Mouse (Mus musculus) ES-E14 (cell line): ENCODE data around the gene Nup35. TPM values are rescaled to one million over a fixed set of nuclear protein-coding genes. Genes with fewer than 3 reads are reported as not detected.

Experiments
- DNase-seq: peaks from one replicate; pipeline ENCODE4 v3.0.0-alpha.2; 2013; ENCODE audit warnings: low read depth, low spot score
- H3K27ac ChIP-seq: 2 replicates; pipeline ENCODE4 v1.5.1; 2012; ENCODE audit warnings: low read depth, mild to moderate bottlenecking, low read length, moderate library complexity, mixed read lengths; ENCODE audit not compliant: poor library complexity, insufficient read depth, severe bottlenecking
- H3K36me3 ChIP-seq: 2 replicates; pipeline ENCODE4 v1.6.1; 2012; ENCODE audit warnings: mild to moderate bottlenecking, low read length, moderate library complexity, mixed read lengths; ENCODE audit not compliant: control insufficient read depth, poor library complexity, insufficient read depth, severe bottlenecking
- H3K4me1 ChIP-seq, 2 experiments: fragments of 150-350 bp in 1 of 2; sonication (generic) in 1 of 2; 2 replicates each; pipeline ENCODE4 v1.6.1; 2012; ENCODE audit warnings: low read length in 2 of 2, mild to moderate bottlenecking in 1 of 2, mixed read lengths in 1 of 2; ENCODE audit not compliant: control insufficient read depth in 2 of 2, insufficient read depth in 2 of 2, poor library complexity in 1 of 2
- H3K4me3 ChIP-seq, 2 experiments: fragments of 150-350 bp in 1 of 2; sonication (generic) in 1 of 2; 2 replicates each; pipeline ENCODE4 v1.5.1; 2012; ENCODE audit warnings: low read length in 2 of 2, low read depth in 1 of 2, mild to moderate bottlenecking in 1 of 2, mixed read lengths in 1 of 2; ENCODE audit not compliant: insufficient read depth in 1 of 2, poor library complexity in 1 of 2, severe bottlenecking in 1 of 2
- H3K9ac ChIP-seq: 2 replicates; pipeline ENCODE4 v1.6.1; 2012; ENCODE audit warnings: low read depth, mild to moderate bottlenecking, low read length, mixed read lengths; ENCODE audit not compliant: poor library complexity, insufficient read depth, severe bottlenecking
- H3K9me3 ChIP-seq: fragments of 150-350 bp; sonication (generic); 2 replicates; pipeline ENCODE4 v1.6.1; 2012; ENCODE audit warnings: low read depth, mild to moderate bottlenecking, low read length; ENCODE audit not compliant: control insufficient read depth, insufficient read depth
- CHD2 ChIP-seq: IDR thresholded peaks from 2 replicates; pipeline ENCODE4 v1.6.1; 2014; ENCODE audit warnings: mild to moderate bottlenecking, low read depth, low read length, inconsistent platforms
- HCFC1 ChIP-seq: IDR thresholded peaks from 2 replicates; pipeline ENCODE4 v1.6.1; 2012; ENCODE audit warnings: low read length, inconsistent platforms, borderline replicate concordance; ENCODE audit not compliant: insufficient read depth
- MAFK ChIP-seq: IDR thresholded peaks from 2 replicates; pipeline ENCODE4 v1.6.1; 2014; ENCODE audit warnings: mild to moderate bottlenecking, low read depth, low read length, inconsistent platforms; ENCODE audit not compliant: insufficient read depth
- ZC3H11A ChIP-seq: IDR thresholded peaks from 2 replicates; pipeline ENCODE4 v1.6.1; 2012; ENCODE audit warnings: low read depth, mild to moderate bottlenecking, inconsistent platforms, low read length, borderline replicate concordance
- ZNF384 ChIP-seq: IDR thresholded peaks from 2 replicates; pipeline ENCODE4 v1.6.1; 2012; ENCODE audit warnings: low read depth, low read length, inconsistent platforms
- in situ Hi-C, 2 experiments: fragments of 600-800 bp; cut with MboI; formaldehyde crosslinking; loops; one replicate each; pipeline ENCODE4 v1.15.1; 2025; ENCODE audit warnings: low sequenced_read_pairs in 2 of 2, inconsistent platforms in 1 of 2; ENCODE audit not compliant: unreplicated experiment in 2 of 2
- total RNA-seq: library from RNA; depleted of rRNA; stranded (reverse); fragments of 300-350 nt; gene quantifications from 2 replicates; pipeline ENCODE4 v1.2.3, GENCODE M21; 2012

Gene Nup35
- total RNA-seq, 1 experiment: 55.8 TPM

GRCm38 (mm10) chr2:80624523-80624922, 7.5 kb downstream of the Nup35 start:
- H3K9me3 ChIP-seq: no peaks in the 10 kb centered on the region
- no peak overlapping the region for H3K9ac ChIP-seq
- TF ChIP-seq CHD2 (no peak), ZNF384 (no peak), MAFK (no peak), ZC3H11A (no peak), HCFC1 (no peak)
- H3K4me3 ChIP-seq: no peak overlapping the region
- no peak for DNase-seq
- H3K36me3 ChIP-seq: no peaks in the 10 kb centered on the region
- in situ Hi-C loops: no loop called here
- no peak overlapping the region for H3K27ac ChIP-seq
- no peaks in the 10 kb centered on the region for H3K4me1 ChIP-seq

DNA sequence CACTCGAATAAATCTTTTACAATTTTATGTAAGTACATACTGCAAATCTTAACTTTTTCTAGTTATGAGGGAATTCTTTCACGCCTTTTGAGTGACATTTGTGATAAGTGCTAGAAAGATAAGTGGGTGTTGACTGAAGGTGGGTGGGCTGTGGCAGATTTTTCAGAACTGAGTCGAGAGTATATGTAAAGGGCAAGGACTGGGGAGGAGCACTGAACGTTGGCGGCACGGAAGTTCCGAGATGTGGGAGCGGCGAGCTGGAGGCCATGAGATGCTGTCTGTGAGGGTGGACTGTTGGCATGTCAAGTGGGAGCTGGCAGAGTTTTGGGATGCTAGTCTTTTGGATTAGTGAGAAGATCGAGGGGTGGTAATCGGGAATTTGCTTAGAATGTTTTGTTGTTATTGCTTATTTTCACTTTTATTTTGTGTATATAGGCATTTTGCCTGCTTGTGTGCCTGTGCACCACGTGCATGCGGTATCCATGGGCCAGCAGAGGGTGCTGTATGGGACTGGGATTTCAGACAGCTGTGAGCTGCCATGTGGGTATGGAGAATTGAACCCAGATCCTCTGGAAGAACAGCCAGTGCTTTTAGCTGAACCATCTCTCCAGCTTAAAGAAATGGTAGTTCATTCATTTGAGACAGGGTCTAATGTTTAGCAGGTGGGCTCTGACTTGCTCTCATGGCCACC, 15.4 kb downstream of the Nup35 start:
- DNase-seq: no peak
- Histone ChIP-seq H3K9ac (no peak overlapping the region), H3K36me3 (no peaks in the 10 kb centered on the region), H3K4me3 (no peak overlapping the region), H3K9me3 (no peaks in the 10 kb centered on the region), H3K27ac (no peak overlapping the region), H3K4me1 (no peaks in the 10 kb centered on the region)
- TF ChIP-seq CHD2: no peak
- no peak for TF ChIP-seq ZNF384
- no peak for TF ChIP-seq HCFC1
- TF ChIP-seq ZC3H11A: no peak
- TF ChIP-seq MAFK: no peak
- in situ Hi-C loops: no loop called here

- peak; percentile 80 for DNase-seq
- Histone ChIP-seq H3K36me3 (peaks cover 1% of the 10 kb centered on the region), H3K9ac (peak overlapping the region; percentile 91), H3K27ac (peak overlapping the region; percentile 91), H3K4me3 (peak overlapping the region; percentile 75 to 91), H3K9me3 (no peaks in the 10 kb centered on the region), H3K4me1 (peaks cover 0 to 2% of the 10 kb centered on the region in 2 experiments; a peak in 1 of 4 replicates)
- in situ Hi-C loops: no loop called here
- no peak for TF ChIP-seq ZC3H11A
- TF ChIP-seq ZNF384: peak; percentile 62; the same call in 1 of the 2 replicates
- peak; percentile 91 for TF ChIP-seq HCFC1
Observed at GRCm38 (mm10) chr2:80638364-80639241, 21.6 kb downstream of the Nup35 start.

- in situ Hi-C loops: no loop called here
- peak overlapping the region; percentile 91; the same call in 1 of the 2 replicates for H3K27ac ChIP-seq
Observed at GRCm38 (mm10) chr2:80639398-80639797, 22.4 kb downstream of the Nup35 start.

More at GRCm38 (mm10) chr2:80639398-80639797, 22.4 kb downstream of the Nup35 start:
- Histone ChIP-seq H3K36me3 (peaks cover 6% of the 10 kb centered on the region), H3K9me3 (no peaks in the 10 kb centered on the region), H3K4me1 (peaks cover 0 to 2% of the 10 kb centered on the region in 2 experiments; a peak in 1 of 4 replicates), H3K4me3 (peak overlapping the region; percentile 75 to 91), H3K9ac (peak overlapping the region; percentile 91; the same call in 1 of the 2 replicates)
- DNase-seq: no peak
- TF ChIP-seq ZNF384 (no peak), HCFC1 (no peak), ZC3H11A (no peak)
